Mouse (Mus musculus): ENCODE measurements around the gene Tnrc18.

DNA sequence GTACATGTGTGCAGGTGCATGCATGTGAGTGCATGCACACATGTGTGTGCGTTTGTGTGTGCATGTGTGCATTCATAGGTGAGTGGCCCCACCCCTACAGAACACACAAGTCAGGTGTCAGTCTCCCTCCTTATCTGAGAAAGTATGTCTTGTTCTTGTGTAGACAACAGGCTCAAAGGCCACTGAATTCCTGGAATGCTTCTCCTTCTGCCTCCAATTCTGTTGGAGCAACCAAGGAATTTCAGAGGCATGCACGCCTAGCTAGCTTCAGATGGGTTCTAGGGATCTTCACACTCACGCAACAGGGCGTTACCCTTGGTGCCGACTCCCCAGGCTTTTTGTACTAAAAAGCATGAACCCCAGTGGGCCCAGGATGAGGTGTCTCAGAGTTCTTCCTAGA, 47.8 kb downstream of the Tnrc18 start:
- TF ChIP-seq POLR2A (IDR thresholded peaks at IDR 0.05; ENCODE audit: low read depth, low read length) (no peak), CTCF (conservative IDR thresholded peaks at IDR 0.05 in 1 of 2, IDR thresholded peaks at IDR 0.05 in 1 of 2; ENCODE audit: low read depth in 2 of 2, low read length in 2 of 2) (no peak)

Data from CH12.LX (cell line).